Mouse (Mus musculus) stomach, embryonic 16.5 days (tissue): ENCODE data around the gene Gadd45g. TPM values are rescaled to one million over a fixed set of nuclear protein-coding genes. Genes with fewer than 3 reads are reported as not detected.
A peak's percentile ranks its signal among the peaks of the same experiment; 100 is the strongest.

ENCODE experiments used
- ATAC-seq: fragments of 200-750 bp; cut with Nextera tagmentation; 2 replicates; pipeline ENCODE4 v1.8.0; 2017; ENCODE audit warnings: moderate number of reproducible peaks, moderate TSS enrichment; ENCODE audit not compliant: insufficient read depth, low FRiP score
- H3K27ac ChIP-seq: fragments of 300-500 bp; sonication (generic); 2 replicates; pipeline ENCODE4 v1.5.1; 2014; ENCODE audit warnings: low read length
- H3K27me3 ChIP-seq: fragments of 300-500 bp; sonication (generic); 2 replicates; pipeline ENCODE4 v1.6.1; 2014; ENCODE audit warnings: low read length, control low read depth, mixed read lengths; ENCODE audit not compliant: control insufficient read depth, insufficient read depth
- H3K36me3 ChIP-seq: fragments of 300-500 bp; sonication (generic); 2 replicates; pipeline ENCODE4 v1.6.1; 2014; ENCODE audit warnings: low read length; ENCODE audit not compliant: control insufficient read depth, insufficient read depth
- H3K4me1 ChIP-seq: fragments of 300-500 bp; sonication (generic); 2 replicates; pipeline ENCODE4 v1.6.1; 2014; ENCODE audit warnings: low read length, control low read depth, mixed read lengths; ENCODE audit not compliant: control insufficient read depth, insufficient read depth
- H3K4me2 ChIP-seq: fragments of 300-500 bp; sonication (generic); 2 replicates; pipeline ENCODE4 v1.6.1; 2014; ENCODE audit warnings: low read depth, low read length, mixed read lengths
- H3K4me3 ChIP-seq: fragments of 300-500 bp; sonication (generic); replicated peaks from 2 replicates; pipeline ENCODE4 v1.5.1; 2014; ENCODE audit warnings: mild to moderate bottlenecking, low read length
- H3K9ac ChIP-seq: fragments of 300-500 bp; sonication (generic); 2 replicates; pipeline ENCODE4 v1.6.1; 2014; ENCODE audit warnings: low read length
- H3K9me3 ChIP-seq: fragments of 300-500 bp; sonication (generic); replicated peaks from 2 replicates; pipeline ENCODE4 v1.6.1; 2016; ENCODE audit warnings: low read length, control low read depth; ENCODE audit not compliant: control insufficient read depth
- WGBS: fragments of 180-500 bp; shearing (Covaris S2); extraction: QIAGEN DNeasy Blood & Tissue Kit; methylation state at CpG from one replicate; pipeline ENCODE4 v1.1.7; 2014; 5-methylcytosine and 5-hydroxymethylcytosine counted together
- polyA plus RNA-seq: library from polyadenylated mRNA; unstranded; fragments of >200 nt; fragmentation: Nextera tagmentation; extraction: Ambion mirVana; gene quantifications from 2 replicates; pipeline ENCODE4 v1.2.1, GENCODE M21; 2015

The Gadd45g gene
- polyA plus RNA-seq, 1 experiment from 2014 or later = 41.4 TPM

- Histone ChIP-seq H3K4me1 (peaks cover 32% of the 10 kb centered on the region; the same call in 1 of the 2 replicates), H3K36me3 (no peaks in the 10 kb centered on the region), H3K27ac (no peak overlapping the region), H3K9ac (no peak overlapping the region), H3K27me3 (no peaks in the 10 kb centered on the region), H3K4me3 (no peak overlapping the region), H3K9me3 (no peaks in the 10 kb centered on the region), H3K4me2 (no peak overlapping the region)
- 84% methylated on average over 3 of the region's 3 CpGs for WGBS
- no peak for ATAC-seq
Measured at GRCm38 (mm10) chr13:51882218-51882617, 35.7 kb downstream of the Gadd45g start.

- Histone ChIP-seq H3K36me3 (no peaks in the 10 kb centered on the region), H3K4me3 (no peak overlapping the region), H3K27ac (0 out of 2 replicates have a peak overlapping the region, but pooled peaks have one; percentile 6), H3K4me2 (no peak overlapping the region), H3K9me3 (no peaks in the 10 kb centered on the region), H3K4me1 (peaks cover 32% of the 10 kb centered on the region; the same call in 1 of the 2 replicates), H3K9ac (no peak overlapping the region), H3K27me3 (no peaks in the 10 kb centered on the region)
- 47% methylated on average over 5 of the region's 5 CpGs for WGBS
- ATAC-seq = no peak
Measured at GRCm38 (mm10) chr13:51884250-51884649, 37.8 kb downstream of the Gadd45g start.

GRCm38 (mm10) chr13:51885594-51885993, 39.1 kb downstream of the Gadd45g start:
- no peak overlapping the region for H3K4me3 ChIP-seq
- H3K27ac ChIP-seq = no peak overlapping the region
- H3K27me3 ChIP-seq = no peaks in the 10 kb centered on the region
- no peaks in the 10 kb centered on the region for H3K36me3 ChIP-seq
- H3K9me3 ChIP-seq = no peaks in the 10 kb centered on the region
- WGBS = 86% methylated on average over 10 of the region's 10 CpGs
- ATAC-seq = no peak
- peaks cover 32% of the 10 kb centered on the region; the same call in 1 of the 2 replicates for H3K4me1 ChIP-seq
- no peak overlapping the region for H3K4me2 ChIP-seq
- H3K9ac ChIP-seq = no peak overlapping the region

DNA sequence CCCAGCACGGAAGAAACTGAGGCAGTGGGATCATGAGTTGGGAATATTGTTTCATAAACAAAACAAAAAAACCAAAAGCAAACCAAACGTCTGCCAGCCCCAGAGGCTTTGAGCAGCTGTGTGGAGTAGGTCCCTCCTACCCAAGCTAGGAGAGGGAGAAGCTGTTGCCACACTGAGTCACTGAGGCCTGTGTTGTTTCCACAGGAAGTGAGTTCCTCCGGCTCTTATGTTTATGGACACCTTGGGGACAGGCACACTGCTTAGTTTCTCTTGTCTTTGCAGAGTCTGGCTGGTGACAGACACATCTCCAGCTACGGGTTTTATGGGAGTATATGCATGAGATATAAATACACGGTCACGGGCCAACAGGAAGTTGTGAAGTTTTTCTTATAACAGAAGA, 39.6 kb downstream of the Gadd45g start:
- ATAC-seq = no peak
- no peaks in the 10 kb centered on the region for H3K27me3 ChIP-seq
- H3K4me3 ChIP-seq = no peak overlapping the region
- no peak overlapping the region for H3K9ac ChIP-seq
- no peak overlapping the region for H3K4me2 ChIP-seq
- H3K9me3 ChIP-seq = no peaks in the 10 kb centered on the region
- H3K36me3 ChIP-seq = no peaks in the 10 kb centered on the region
- peaks cover 32% of the 10 kb centered on the region; the same call in 1 of the 2 replicates for H3K4me1 ChIP-seq
- WGBS = 45% methylated on average over 6 of the region's 6 CpGs
- H3K27ac ChIP-seq = no peak overlapping the region

- H3K27me3 ChIP-seq = no peaks in the 10 kb centered on the region
- no peak for ATAC-seq
- H3K9me3 ChIP-seq = no peaks in the 10 kb centered on the region
- H3K4me3 ChIP-seq = no peak overlapping the region
- WGBS = 40% methylated on average over 10 of the region's 10 CpGs
- no peak overlapping the region for H3K9ac ChIP-seq
- H3K36me3 ChIP-seq = no peaks in the 10 kb centered on the region
- H3K4me1 ChIP-seq = peaks cover 27% of the 10 kb centered on the region; the same call in 1 of the 2 replicates
- 0 out of 2 replicates have a peak overlapping the region, but pooled peaks have one; percentile 30 for H3K27ac ChIP-seq
- no peak overlapping the region for H3K4me2 ChIP-seq
Measured at GRCm38 (mm10) chr13:51886723-51887122, 40.2 kb downstream of the Gadd45g start.

- H3K27ac ChIP-seq = no peak overlapping the region
- H3K9ac ChIP-seq = no peak overlapping the region
- no peak overlapping the region for H3K4me3 ChIP-seq
- peaks cover 24% of the 10 kb centered on the region; the same call in 1 of the 2 replicates for H3K4me1 ChIP-seq
- 73% methylated on average over 2 of the region's 2 CpGs for whole genome bisulfite sequencing
- no peaks in the 10 kb centered on the region for H3K36me3 ChIP-seq
- no peak overlapping the region for H3K4me2 ChIP-seq
- H3K9me3 ChIP-seq = no peaks in the 10 kb centered on the region
- no peaks in the 10 kb centered on the region for H3K27me3 ChIP-seq
- no peak for ATAC-seq
Measured at GRCm38 (mm10) chr13:51888426-51888825, 41.9 kb downstream of the Gadd45g start.

GRCm38 (mm10) chr13:51891825-51892532, 45.5 kb downstream of the Gadd45g start:
- H3K4me1 ChIP-seq = peaks cover 2% of the 10 kb centered on the region; the same call in 1 of the 2 replicates
- H3K36me3 ChIP-seq = no peaks in the 10 kb centered on the region
- ATAC-seq = no peak
- H3K27ac ChIP-seq = no peak overlapping the region
- H3K9me3 ChIP-seq = no peaks in the 10 kb centered on the region
- H3K4me3 ChIP-seq = no peak overlapping the region
- no peak overlapping the region for H3K4me2 ChIP-seq
- H3K9ac ChIP-seq = no peak overlapping the region
- 89% methylated on average over 6 of the region's 6 CpGs for WGBS
- no peaks in the 10 kb centered on the region for H3K27me3 ChIP-seq

DNA sequence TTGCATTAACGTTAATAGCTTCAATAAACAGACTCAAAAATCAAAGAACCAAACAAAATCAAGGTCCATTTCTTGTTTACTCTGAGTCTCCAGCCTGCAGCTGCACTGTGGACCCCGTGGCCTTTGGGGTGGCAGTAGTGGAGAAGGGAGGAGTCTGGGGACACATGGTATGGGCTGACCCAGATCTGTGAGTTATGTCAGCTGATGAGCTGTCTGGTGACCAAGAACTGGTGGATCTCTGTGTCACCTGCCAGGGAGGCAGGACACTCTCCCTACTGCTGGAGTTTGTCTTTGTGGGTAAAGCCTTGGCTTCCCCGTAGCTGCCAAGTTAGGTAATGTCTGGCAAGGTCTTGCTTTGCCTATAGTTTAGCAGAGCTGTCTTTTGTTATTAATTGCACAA, 51.1 kb downstream of the Gadd45g start:
- Histone ChIP-seq H3K27ac (no peak overlapping the region), H3K9ac (no peak overlapping the region), H3K36me3 (no peaks in the 10 kb centered on the region), H3K4me2 (no peak overlapping the region), H3K4me3 (no peak overlapping the region), H3K4me1 (peaks cover 11% of the 10 kb centered on the region), H3K27me3 (no peaks in the 10 kb centered on the region), H3K9me3 (no peaks in the 10 kb centered on the region)
- 65% methylated on average over 3 of the region's 3 CpGs for WGBS
- ATAC-seq = peak; percentile 37; the same call in 1 of the 2 replicates
